Comparison of ENCODE assay signal across 8 mouse cellular contexts in genomic region chr3:151914010-151914513, GRCm38 (mm10).
DNase-seq lines count a peak whose midpoint lies in the region; ATAC-seq and TF ChIP-seq lines count a peak whose summit lies in the region.

No protein-coding gene starts in this region.

- H3K27me3 ChIP-seq in embryonic facial prominence, embryonic 13.5 days, result no peaks in the 10 kb centered on the region
- H3K27me3 ChIP-seq in heart, embryonic 11.5 days (ENCODE audit: control insufficient read depth, insufficient read depth, low read length), result no peaks in the 10 kb centered on the region
- no peaks in the 10 kb centered on the region for H3K27me3 ChIP-seq in kidney, embryonic 15.5 days

- WGBS in embryonic facial prominence, embryonic 13.5 days, result 26% methylated on average over 13 of the region's 13 CpGs
- WGBS in heart, embryonic 11.5 days (ENCODE audit: insufficient replicate concordance), result 67% methylated on average over 13 of the region's 13 CpGs
- 64% methylated on average over 13 of the region's 13 CpGs for WGBS in kidney, embryonic 15.5 days
- 30% methylated on average over 13 of the region's 13 CpGs for WGBS in lung, adult 2 months

- H3K27ac ChIP-seq in embryonic facial prominence, embryonic 13.5 days, result peak overlapping the region; percentile 84
- H3K27ac ChIP-seq in heart, embryonic 11.5 days (ENCODE audit: low read depth, low read length), result peak overlapping the region; percentile 4; the same call in 1 of the 2 replicates
- H3K27ac ChIP-seq in kidney, embryonic 15.5 days, result no peak overlapping the region

- TF ChIP-seq CTCF in lung, adult 2 months (IDR thresholded peaks at IDR 0.05; ENCODE audit: insufficient read depth, low read length), result no peak

- H3K9me3 ChIP-seq in embryonic facial prominence, embryonic 13.5 days, result no peaks in the 10 kb centered on the region
- H3K9me3 ChIP-seq in heart, embryonic 11.5 days (replicated peaks; ENCODE audit: control insufficient read depth, low read length), result no peaks in the 10 kb centered on the region
- H3K9me3 ChIP-seq in kidney, embryonic 15.5 days (replicated peaks), result no peaks in the 10 kb centered on the region

- H3K9ac ChIP-seq in embryonic facial prominence, embryonic 13.5 days, result no peak overlapping the region
- H3K9ac ChIP-seq in heart, embryonic 11.5 days (ENCODE audit: low read depth, low read length), result no peak overlapping the region
- H3K9ac ChIP-seq in kidney, embryonic 15.5 days, result no peak overlapping the region

- peak overlapping the region; percentile 14 for H3K4me2 ChIP-seq in embryonic facial prominence, embryonic 13.5 days
- H3K4me2 ChIP-seq in heart, embryonic 11.5 days, result no peak overlapping the region
- no peak overlapping the region for H3K4me2 ChIP-seq in kidney, embryonic 15.5 days

- TF ChIP-seq POLR2A in lung, adult 2 months (IDR thresholded peaks at IDR 0.05; ENCODE audit: borderline replicate concordance, extremely low read depth, low read depth, low read length), result no peak

- H3K4me1 ChIP-seq in embryonic facial prominence, embryonic 13.5 days, result peaks cover 24% of the 10 kb centered on the region
- no peaks in the 10 kb centered on the region for H3K4me1 ChIP-seq in heart, embryonic 11.5 days (ENCODE audit: control insufficient read depth, insufficient read depth, low read length)
- no peaks in the 10 kb centered on the region; the same call in 1 of the 2 replicates for H3K4me1 ChIP-seq in kidney, embryonic 15.5 days
- H3K4me1 ChIP-seq in lung, adult 2 months (ENCODE audit: control insufficient read depth, insufficient read depth, low read length), result peaks cover 8% of the 10 kb centered on the region

- ATAC-seq in embryonic facial prominence, embryonic 13.5 days (ENCODE audit: insufficient number of reproducible peaks, insufficient read depth, low FRiP score, low TSS enrichment, low read depth), result peak; percentile 78
- peak; percentile 73 for ATAC-seq in heart, embryonic 11.5 days (replicated peaks; ENCODE audit: insufficient number of reproducible peaks, low FRiP score, low TSS enrichment)
- ATAC-seq in kidney, embryonic 15.5 days (replicated peaks; ENCODE audit: low FRiP score), result peak; percentile 52; the same call in 1 of the 2 replicates

- DNase-seq in MEL-GATA-1-ER (ENCODE audit: extremely low read depth, low read depth), result peak; percentile 19
- DNase-seq in lung, adult 2 months, result peak; percentile 56
- DNase-seq in right cerebral cortex, adult 18-20 months, result peak; percentile 69
- no peak for DNase-seq in thymus, postnatal 36 days
- no peak for DNase-seq in natural killer cell, adult 2 months (ENCODE audit: low spot score in 2 of 2)

- H3K36me3 ChIP-seq in embryonic facial prominence, embryonic 13.5 days, result no peaks in the 10 kb centered on the region
- H3K36me3 ChIP-seq in heart, embryonic 11.5 days (ENCODE audit: control insufficient read depth, insufficient read depth, low read length), result no peaks in the 10 kb centered on the region
- no peaks in the 10 kb centered on the region for H3K36me3 ChIP-seq in kidney, embryonic 15.5 days

- no peak overlapping the region for H3K4me3 ChIP-seq in embryonic facial prominence, embryonic 13.5 days
- H3K4me3 ChIP-seq in heart, embryonic 11.5 days (ENCODE audit: low read depth, low read length), result no peak overlapping the region
- H3K4me3 ChIP-seq in kidney, embryonic 15.5 days (replicated peaks), result no peak overlapping the region
- H3K4me3 ChIP-seq in lung, adult 2 months (replicated peaks; ENCODE audit: extremely low read depth, low read depth, low read length), result peak overlapping the region; percentile 47

Comparison
In these comparisons a context has a peak if more than half of its experiments do, and no peak if none do; other contexts are left out.
1. DNase-seq: peak in MEL-GATA-1-ER (single experiment), lung, adult 2 months (single experiment) and right cerebral cortex, adult 18-20 months (single experiment); none in thymus, postnatal 36 days (0 of 2) and natural killer cell, adult 2 months (0 of 2).
2. Peak in every context shown above with its lines, with median percentiles within 50 percentile points of each other: ATAC-seq.